Mouse (Mus musculus): ENCODE data around the gene Def6.

GRCm38 (mm10) chr17:28251579-28252280 is 44.2 kb downstream of the Def6 start:
- TF ChIP-seq CTCF (IDR thresholded peaks at IDR 0.05; ENCODE audit: low read depth) (no peak), EP300 (optimal IDR thresholded peaks at IDR 0.05) (no peak)
